Mouse (Mus musculus) heart, adult 2 months (tissue): Measurements from ENCODE around the gene Stat5b.

ENCODE experiments used
- CTCF ChIP-seq: fragments of 200-600 bp; IDR thresholded peaks from 2 replicates; pipeline ENCODE4 v1.8.1; 2022; ENCODE audit warnings: antibody characterized with exemption, mild to moderate bottlenecking, moderate library complexity
- POLR2A ChIP-seq: fragments of 200-500 bp; IDR thresholded peaks from 2 replicates; pipeline ENCODE4 v1.6.1; 2011; ENCODE audit warnings: mild to moderate bottlenecking, low read depth, low read length, control low read depth; ENCODE audit not compliant: insufficient read depth

GRCm38 (mm10) chr11:100816801-100817200, 33.7 kb downstream of the Stat5b start:
- TF ChIP-seq CTCF, result no peak
- TF ChIP-seq POLR2A, result no peak
